Mouse (Mus musculus) limb, embryonic 15.5 days (tissue): ENCODE data around the gene Gpc6. TPM values are rescaled to one million over a fixed set of nuclear protein-coding genes. Genes with fewer than 3 reads are reported as not detected.

Experiments used
- ATAC-seq: fragments of 200-750 bp; cut with Nextera tagmentation; 2 replicates; pipeline ENCODE4 v1.8.0; 2017; ENCODE audit warnings: low read depth, moderate TSS enrichment; ENCODE audit not compliant: insufficient number of reproducible peaks, low FRiP score, low TSS enrichment
- H3K27ac ChIP-seq: fragments of 300-500 bp; sonication (generic); 2 replicates; pipeline ENCODE4 v1.5.1; 2015; ENCODE audit warnings: moderate library complexity, mild to moderate bottlenecking, inconsistent platforms
- H3K27me3 ChIP-seq: fragments of 300-500 bp; sonication (generic); 2 replicates; pipeline ENCODE4 v1.6.1; 2015; ENCODE audit warnings: inconsistent platforms
- H3K36me3 ChIP-seq: fragments of 300-500 bp; sonication (generic); 2 replicates; pipeline ENCODE4 v1.6.1; 2015; ENCODE audit warnings: inconsistent platforms
- H3K4me1 ChIP-seq: fragments of 300-500 bp; sonication (generic); 2 replicates; pipeline ENCODE4 v1.6.1; 2015; ENCODE audit warnings: inconsistent platforms
- H3K4me2 ChIP-seq: fragments of 300-500 bp; sonication (generic); 2 replicates; pipeline ENCODE4 v1.6.1; 2015; ENCODE audit warnings: mild to moderate bottlenecking, inconsistent platforms
- H3K4me3 ChIP-seq: fragments of 300-500 bp; sonication (generic); 2 replicates; pipeline ENCODE4 v1.5.1; 2015; ENCODE audit warnings: mild to moderate bottlenecking, inconsistent platforms
- H3K9ac ChIP-seq: fragments of 300-500 bp; sonication (generic); 2 replicates; pipeline ENCODE4 v1.6.1; 2015; ENCODE audit warnings: inconsistent platforms
- H3K9me3 ChIP-seq: fragments of 300-500 bp; sonication (generic); 2 replicates; pipeline ENCODE4 v1.6.1; 2016; ENCODE audit warnings: inconsistent platforms
- WGBS: fragments of 180-500 bp; shearing (Covaris S2); methylation state at CpG from one replicate; pipeline ENCODE4 v1.1.7; 2015; 5-methylcytosine and 5-hydroxymethylcytosine counted together
- polyA plus RNA-seq: library from polyadenylated mRNA; unstranded; fragments of >200 nt; fragmentation: Nextera tagmentation; extraction: Ambion mirVana; gene quantifications from 2 replicates; pipeline ENCODE4 v1.2.1, GENCODE M21; 2015

The Gpc6 gene
- polyA plus RNA-seq, 1 experiment from 2014 or later, result 42.5 TPM

GRCm38 (mm10) chr14:117912624-117913270 is 987.6 kb downstream of the Gpc6 start:
- Histone ChIP-seq H3K4me3 (no peak overlapping the region), H3K4me1 (peaks cover 20% of the 10 kb centered on the region), H3K9me3 (no peaks in the 10 kb centered on the region), H3K27ac (no peak overlapping the region), H3K9ac (no peak overlapping the region), H3K4me2 (no peak overlapping the region), H3K36me3 (no peaks in the 10 kb centered on the region), H3K27me3 (no peaks in the 10 kb centered on the region)
- ATAC-seq, result no peak
- 66% methylated on average over 10 of the region's 10 CpGs for WGBS

- Histone ChIP-seq H3K9me3 (no peaks in the 10 kb centered on the region), H3K27me3 (no peaks in the 10 kb centered on the region), H3K9ac (no peak overlapping the region), H3K4me1 (peaks cover 13% of the 10 kb centered on the region), H3K36me3 (no peaks in the 10 kb centered on the region), H3K27ac (no peak overlapping the region), H3K4me2 (no peak overlapping the region), H3K4me3 (no peak overlapping the region)
- 53% methylated on average over 8 of the region's 8 CpGs for WGBS
- no peak for ATAC-seq
Observed at GRCm38 (mm10) chr14:117916577-117916976, 991.5 kb downstream of the Gpc6 start.

- Histone ChIP-seq H3K27me3 (no peaks in the 10 kb centered on the region), H3K4me2 (no peak overlapping the region), H3K36me3 (no peaks in the 10 kb centered on the region), H3K9me3 (no peaks in the 10 kb centered on the region), H3K4me1 (peaks cover 13% of the 10 kb centered on the region; the same call in 1 of the 2 replicates), H3K9ac (no peak overlapping the region), H3K4me3 (no peak overlapping the region), H3K27ac (no peak overlapping the region)
- no peak for ATAC-seq
- 90% methylated on average over 10 of the region's 10 CpGs for WGBS
Observed at GRCm38 (mm10) chr14:117918724-117919123, 993.6 kb downstream of the Gpc6 start.

GRCm38 (mm10) chr14:117919612-117920011 is 994.5 kb downstream of the Gpc6 start:
- H3K27ac ChIP-seq, result no peak overlapping the region
- no peaks in the 10 kb centered on the region for H3K36me3 ChIP-seq
- H3K4me1 ChIP-seq, result peaks cover 13% of the 10 kb centered on the region; the same call in 1 of the 2 replicates
- H3K9ac ChIP-seq, result no peak overlapping the region
- no peaks in the 10 kb centered on the region for H3K27me3 ChIP-seq
- no peak overlapping the region for H3K4me3 ChIP-seq
- no peaks in the 10 kb centered on the region for H3K9me3 ChIP-seq
- H3K4me2 ChIP-seq, result no peak overlapping the region
- WGBS, result 98% methylated on average over 5 of the region's 5 CpGs
- no peak for ATAC-seq

GRCm38 (mm10) chr14:117921393-117922014 is 996.4 kb downstream of the Gpc6 start:
- Histone ChIP-seq H3K4me1 (peaks cover 11% of the 10 kb centered on the region; the same call in 1 of the 2 replicates), H3K4me2 (0 out of 2 replicates have a peak overlapping the region, but pooled peaks have one; percentile 5), H3K4me3 (no peak overlapping the region), H3K27ac (no peak overlapping the region), H3K9ac (no peak overlapping the region), H3K36me3 (no peaks in the 10 kb centered on the region), H3K9me3 (no peaks in the 10 kb centered on the region), H3K27me3 (0 out of 2 replicates have a peak, but pooled peaks cover 3% of the 10 kb centered on the region)
- ATAC-seq, result no peak
- 36% methylated on average over 18 of the region's 18 CpGs for WGBS

GRCm38 (mm10) chr14:117923667-117924066 is 998.6 kb downstream of the Gpc6 start:
- Histone ChIP-seq H3K9me3 (no peaks in the 10 kb centered on the region), H3K4me2 (no peak overlapping the region), H3K9ac (no peak overlapping the region), H3K4me3 (no peak overlapping the region), H3K36me3 (no peaks in the 10 kb centered on the region), H3K27ac (no peak overlapping the region), H3K27me3 (0 out of 2 replicates have a peak, but pooled peaks cover 3% of the 10 kb centered on the region), H3K4me1 (peaks cover 10% of the 10 kb centered on the region; the same call in 1 of the 2 replicates)
- ATAC-seq, result no peak
- 71% methylated on average over 8 of the region's 8 CpGs for WGBS

GRCm38 (mm10) chr14:117930105-117930847 is 1005.2 kb downstream of the Gpc6 start:
- H3K9me3 ChIP-seq, result no peaks in the 10 kb centered on the region
- no peak overlapping the region for H3K9ac ChIP-seq
- 0 out of 2 replicates have a peak, but pooled peaks cover 3% of the 10 kb centered on the region for H3K27me3 ChIP-seq
- peaks cover 23% of the 10 kb centered on the region for H3K4me1 ChIP-seq
- no peak overlapping the region for H3K27ac ChIP-seq
- no peaks in the 10 kb centered on the region for H3K36me3 ChIP-seq
- no peak for ATAC-seq
- H3K4me3 ChIP-seq, result no peak overlapping the region
- H3K4me2 ChIP-seq, result no peak overlapping the region
- WGBS, result 17% methylated on average over 13 of the region's 13 CpGs

GRCm38 (mm10) chr14:117930848-117931816 is 1006.0 kb downstream of the Gpc6 start:
- H3K9me3 ChIP-seq, result no peaks in the 10 kb centered on the region
- ATAC-seq, result peak; percentile 26; the same call in 1 of the 2 replicates
- no peak overlapping the region for H3K4me2 ChIP-seq
- WGBS, result 63% methylated on average over 16 of the region's 16 CpGs
- no peak overlapping the region for H3K4me3 ChIP-seq
- H3K27ac ChIP-seq, result peak overlapping the region; percentile 43; the same call in 1 of the 2 replicates
- H3K27me3 ChIP-seq, result 0 out of 2 replicates have a peak, but pooled peaks cover 3% of the 10 kb centered on the region
- peaks cover 23% of the 10 kb centered on the region for H3K4me1 ChIP-seq
- no peaks in the 10 kb centered on the region for H3K36me3 ChIP-seq
- no peak overlapping the region for H3K9ac ChIP-seq

GRCm38 (mm10) chr14:117932163-117932851 is 1007.2 kb downstream of the Gpc6 start:
- no peaks in the 10 kb centered on the region for H3K27me3 ChIP-seq
- peaks cover 30% of the 10 kb centered on the region for H3K4me1 ChIP-seq
- no peak overlapping the region for H3K4me2 ChIP-seq
- no peaks in the 10 kb centered on the region for H3K36me3 ChIP-seq
- H3K9me3 ChIP-seq, result no peaks in the 10 kb centered on the region
- no peak for ATAC-seq
- 94% methylated on average over 17 of the region's 17 CpGs for WGBS
- no peak overlapping the region for H3K27ac ChIP-seq
- no peak overlapping the region for H3K9ac ChIP-seq
- no peak overlapping the region for H3K4me3 ChIP-seq

- peak; percentile 67; the same call in 1 of the 2 replicates for ATAC-seq
- Histone ChIP-seq H3K9ac (no peak overlapping the region), H3K4me2 (0 out of 2 replicates have a peak overlapping the region, but pooled peaks have one; percentile 4), H3K4me1 (peaks cover 9% of the 10 kb centered on the region), H3K4me3 (no peak overlapping the region), H3K27me3 (no peaks in the 10 kb centered on the region), H3K36me3 (no peaks in the 10 kb centered on the region), H3K27ac (no peak overlapping the region), H3K9me3 (no peaks in the 10 kb centered on the region)
- 6% methylated on average over 2 of the region's 2 CpGs for WGBS
Observed at GRCm38 (mm10) chr14:117938554-117938953, 1013.4 kb downstream of the Gpc6 start.
